Mouse (Mus musculus) lung, adult 2 months (tissue): ENCODE results near the gene Hacd4. TPM values are rescaled to one million over a fixed set of nuclear protein-coding genes. Genes with fewer than 3 reads are reported as not detected.
"Not testable (repeated sequence)": the region's sequence is repeated elsewhere in the genome, so short reads cannot be mapped to it uniquely, and the experiment has no call there.

Source experiments
- DNase-seq: peaks from one replicate; pipeline ENCODE4 v3.0.0; 2022
- H3K4me1 ChIP-seq: fragments of 200-500 bp; 2 replicates; pipeline ENCODE4 v1.6.1; 2011; ENCODE audit warnings: low read length; ENCODE audit not compliant: control insufficient read depth, insufficient read depth
- H3K4me3 ChIP-seq: fragments of 200-500 bp; replicated peaks from 2 replicates; pipeline ENCODE3; 2011; ENCODE audit warnings: low read depth, mild to moderate bottlenecking, control low read depth, low read length; ENCODE audit errors: extremely low read depth
- CTCF ChIP-seq: fragments of 200-500 bp; IDR thresholded peaks from 2 replicates; pipeline ENCODE4 v1.5.1; 2011; ENCODE audit warnings: mild to moderate bottlenecking, low read length, control low read depth; ENCODE audit not compliant: insufficient read depth
- POLR2A ChIP-seq: fragments of 200-500 bp; IDR thresholded peaks from 2 replicates; pipeline ENCODE4 v1.6.1; 2011; ENCODE audit warnings: low read depth, mild to moderate bottlenecking, control low read depth, low read length, borderline replicate concordance; ENCODE audit errors: extremely low read depth
- WGBS: fragments of 180-500 bp; shearing (Covaris S2); methylation state at CpG from one replicate; pipeline ENCODE4 v1.1.7; 2018; 5-methylcytosine and 5-hydroxymethylcytosine counted together
- polyA plus RNA-seq: library from polyadenylated mRNA; depleted of rRNA; stranded (reverse); fragments of >200 nt; gene quantifications from 2 replicates; pipeline ENCODE4 v1.2.3, GENCODE M21; 2012

Gene Hacd4
- polyA plus RNA-seq, 1 experiment, result 3.6 TPM

DNA sequence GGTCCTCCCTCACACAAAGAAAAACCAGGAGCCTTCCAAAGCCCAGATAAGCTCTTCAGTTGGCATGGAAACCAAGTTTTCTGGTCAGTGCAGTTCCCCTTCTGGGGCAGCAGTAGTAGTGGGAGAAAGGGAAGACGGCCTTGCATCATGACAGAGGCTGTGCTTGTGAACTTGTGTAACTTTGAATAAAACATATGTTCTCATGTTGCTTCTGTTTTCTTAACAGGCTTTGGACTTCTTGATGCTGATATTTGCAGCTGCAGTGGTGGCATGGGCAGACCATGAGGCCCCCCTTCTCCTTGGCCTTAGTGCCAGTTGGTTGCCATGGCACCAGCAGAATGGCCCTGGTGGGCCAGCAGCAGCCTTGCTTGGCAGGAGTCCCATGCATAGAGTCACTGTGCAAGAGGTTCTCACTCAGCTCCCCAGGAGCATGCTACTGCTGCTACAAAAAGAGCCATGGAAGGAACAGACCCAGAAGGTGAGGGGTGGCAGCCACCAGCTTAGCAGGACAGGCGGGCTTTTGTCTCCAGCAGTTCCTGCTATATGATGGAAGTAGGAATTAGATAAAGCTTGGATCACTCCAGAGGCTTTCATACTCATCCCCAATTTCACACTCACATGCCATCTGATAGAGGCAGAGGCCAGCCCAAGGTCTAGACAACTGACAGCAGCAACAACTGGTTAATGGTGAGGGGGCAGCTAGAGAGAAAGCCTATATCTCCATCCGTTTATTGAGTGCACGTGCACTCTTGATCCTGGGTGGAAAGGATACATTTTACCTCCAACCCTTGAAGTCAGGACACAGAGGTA, 31.6 kb downstream of the Hacd4 start:
- 82% methylated on average over 4 of the region's 4 CpGs for WGBS
- H3K4me1 ChIP-seq, result no peaks in the 10 kb centered on the region
- no peak for DNase-seq
- TF ChIP-seq CTCF (no peak), POLR2A (no peak)
- H3K4me3 ChIP-seq, result no peak overlapping the region

DNA sequence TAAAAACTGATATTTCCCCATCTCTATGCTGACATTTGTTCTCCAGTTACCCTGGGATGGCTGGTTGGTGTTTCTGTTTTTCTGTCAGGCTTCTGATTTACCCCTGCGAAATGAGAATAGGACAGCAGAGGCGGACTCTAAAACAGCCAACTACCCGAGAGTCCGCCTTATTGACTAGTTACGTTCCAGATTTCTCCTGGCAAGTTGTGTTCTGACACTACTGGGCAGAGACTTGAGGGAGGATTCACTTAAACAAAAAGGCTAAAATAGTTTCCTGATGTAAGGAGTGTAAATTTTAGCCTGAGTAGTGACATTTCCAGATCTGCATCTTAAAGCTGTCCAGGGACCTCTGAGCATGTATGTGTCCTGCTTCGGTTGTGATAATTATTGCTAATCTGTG, 35.8 kb downstream of the Hacd4 start:
- no peak for DNase-seq
- Histone ChIP-seq H3K4me1 (no peaks in the 10 kb centered on the region), H3K4me3 (no peak overlapping the region)
- TF ChIP-seq CTCF (no peak), POLR2A (no peak)
- WGBS, result 92% methylated on average over 6 of the region's 6 CpGs

DNA sequence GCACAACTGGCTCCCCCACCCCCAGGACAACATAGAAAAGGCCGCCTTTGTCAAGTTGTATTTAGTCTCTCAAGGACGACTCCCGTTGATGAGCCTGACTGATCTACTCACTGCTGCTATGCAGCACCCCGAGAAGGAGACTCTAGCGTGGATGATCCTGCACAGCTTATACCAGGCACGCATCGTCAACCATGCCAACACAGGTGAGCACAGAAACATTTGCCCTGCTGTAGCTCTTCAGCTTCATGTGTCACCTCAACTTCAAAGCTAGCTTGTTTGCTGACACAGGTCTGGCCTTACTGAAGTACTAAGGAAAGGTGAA, 37.8 kb downstream of the Hacd4 start:
- DNase-seq, result no peak
- no peak overlapping the region for H3K4me3 ChIP-seq
- H3K4me1 ChIP-seq, result no peaks in the 10 kb centered on the region
- no peak for TF ChIP-seq CTCF
- no peak for TF ChIP-seq POLR2A
- 89% methylated on average over 7 of the region's 7 CpGs for WGBS

DNA sequence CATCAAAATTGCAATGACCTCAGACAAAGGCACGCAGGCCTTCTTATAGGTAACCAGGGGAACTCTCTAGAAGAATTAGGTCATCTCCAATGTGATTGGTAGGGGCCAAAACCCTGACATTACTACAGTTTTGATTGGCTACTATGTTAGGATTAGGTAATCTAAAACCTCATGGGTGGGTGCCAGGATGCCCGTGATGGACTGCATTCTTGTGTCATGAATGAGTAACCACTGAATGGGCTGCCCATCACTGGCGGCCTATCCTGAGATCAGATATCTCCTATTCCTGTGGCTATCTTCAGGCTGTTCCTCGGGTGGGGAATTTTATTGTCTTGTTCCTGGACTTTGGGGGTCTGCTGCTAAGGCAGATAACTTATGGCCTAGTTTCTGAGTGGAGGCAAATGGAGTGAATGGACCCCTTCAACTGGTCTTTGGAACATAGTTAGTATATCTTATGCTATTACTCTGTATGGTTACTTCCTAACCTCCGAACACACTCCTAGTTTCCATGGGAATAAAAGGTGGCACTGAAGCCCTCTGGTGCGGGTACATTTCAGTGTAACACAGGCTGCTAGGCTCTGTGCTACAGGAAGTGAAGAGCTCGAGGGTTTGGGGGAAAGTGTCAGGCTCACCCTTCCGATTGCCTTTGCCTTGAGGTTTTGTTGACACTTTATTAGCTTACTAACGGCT, 38.3 kb downstream of the Hacd4 start:
- H3K4me3 ChIP-seq, result no peak overlapping the region
- 78% methylated on average over 9 of the region's 9 CpGs for WGBS
- no peaks in the 10 kb centered on the region for H3K4me1 ChIP-seq
- DNase-seq, result no peak
- TF ChIP-seq POLR2A (no peak), CTCF (no peak)

DNA sequence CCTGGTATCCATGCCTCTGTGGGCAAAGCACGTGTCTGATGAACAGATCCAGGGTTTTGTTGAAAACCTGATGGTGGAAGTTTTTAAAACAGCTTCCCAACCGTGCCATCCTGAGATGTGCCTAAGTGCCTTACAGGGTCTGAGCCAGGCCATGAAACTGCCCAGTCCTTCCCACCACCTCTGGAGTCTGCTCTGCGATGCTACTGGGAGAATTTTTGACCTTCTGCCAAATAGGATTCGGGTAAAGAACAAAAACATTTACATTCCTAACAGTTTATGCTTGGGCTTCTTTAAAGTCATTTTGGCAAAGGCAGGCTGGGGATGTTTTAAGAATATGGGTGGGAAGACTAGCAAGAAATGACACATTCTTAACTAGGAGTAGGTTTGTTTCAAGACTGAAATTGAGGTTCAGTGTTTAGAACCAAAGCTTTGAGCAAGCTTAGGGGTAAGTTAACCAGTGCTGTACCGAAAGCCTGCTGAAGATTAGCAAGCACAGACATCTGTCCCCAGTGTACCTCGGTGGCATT, 41.7 kb downstream of the Hacd4 start:
- DNase-seq, result no peak
- 54% methylated on average over 6 of the region's 6 CpGs for WGBS

DNA sequence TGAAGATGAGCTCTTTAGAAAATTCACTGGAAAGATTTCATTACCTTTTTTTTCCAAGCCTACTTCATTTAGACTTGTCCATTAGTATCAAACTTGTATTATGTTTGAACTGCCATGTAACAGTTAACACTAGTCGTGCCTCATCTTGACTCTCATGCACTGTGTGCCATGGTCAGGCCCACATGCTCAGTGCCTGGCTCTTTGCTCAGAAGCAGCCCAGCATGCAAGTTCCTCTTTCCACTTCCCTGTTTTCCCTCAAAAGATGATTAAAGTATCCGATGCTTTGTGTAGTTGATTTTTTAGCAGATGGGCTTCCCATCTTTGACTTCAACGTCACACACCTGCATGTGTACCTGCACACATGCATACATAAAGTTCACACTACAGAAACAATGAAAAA, 43.0 kb downstream of the Hacd4 start:
- Histone ChIP-seq H3K4me3 (no peak overlapping the region), H3K4me1 (no peaks in the 10 kb centered on the region)
- WGBS, result 78% methylated on average over 3 of the region's 3 CpGs
- no peak for DNase-seq
- no peak for TF ChIP-seq CTCF
- no peak for TF ChIP-seq POLR2A

More for the DNA sequence above, 41.7 kb downstream of the Hacd4 start:
- Histone ChIP-seq H3K4me3 (no peak overlapping the region), H3K4me1 (no peaks in the 10 kb centered on the region)
- TF ChIP-seq POLR2A, result no peak
- TF ChIP-seq CTCF, result no peak

DNA sequence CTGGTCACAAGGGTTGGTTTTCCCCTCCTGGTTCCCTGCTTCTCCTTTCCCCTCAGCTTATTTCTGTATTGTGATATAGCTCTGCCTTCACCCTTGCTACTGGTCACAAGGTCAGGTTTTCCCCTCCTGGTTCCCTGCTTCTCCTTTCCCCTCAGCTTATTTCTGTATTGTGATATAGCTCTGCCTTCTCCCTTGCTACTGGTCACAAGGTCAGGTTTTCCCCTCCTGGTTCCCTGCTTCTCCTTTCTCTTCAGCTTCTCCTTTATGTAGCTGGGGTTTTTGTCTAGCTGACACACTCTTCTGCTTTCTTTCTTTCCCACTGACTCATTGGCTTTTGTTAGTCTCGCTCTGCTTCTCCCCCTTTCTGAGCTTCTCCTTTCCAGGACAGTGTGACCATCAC, 48.1 kb downstream of the Hacd4 start:
- H3K4me1 ChIP-seq, H3K4me3 ChIP-seq, DNase-seq: not testable (repeated sequence)
- 88% methylated on average over 1 of the region's 1 CpGs for WGBS

DNA sequence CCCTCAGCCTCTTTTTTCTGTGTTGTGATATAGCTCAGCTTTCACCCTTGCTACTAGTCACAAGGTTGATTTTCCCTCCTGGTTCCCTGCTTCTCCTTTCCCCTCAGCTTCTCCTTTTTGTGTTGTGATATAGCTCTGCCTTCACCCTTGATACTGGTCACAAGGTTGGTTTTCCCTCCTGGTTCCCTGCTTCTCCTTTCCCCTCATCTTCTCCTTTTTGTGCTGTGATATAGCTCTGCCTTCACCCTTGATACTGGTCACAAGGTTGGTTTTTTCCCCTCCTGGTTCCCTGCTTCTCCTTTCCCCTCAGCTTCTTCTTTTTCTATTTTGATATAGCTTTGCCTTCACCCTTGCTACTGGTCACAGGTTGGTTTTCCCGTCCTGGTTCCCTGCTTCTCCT, 48.7 kb downstream of the Hacd4 start:
- Histone ChIP-seq H3K4me3 (no peak overlapping the region), H3K4me1 (no peaks in the 10 kb centered on the region)
- WGBS, result 64% methylated on average over 1 of the region's 1 CpGs
- TF ChIP-seq POLR2A (no peak), CTCF (no peak)
- no peak for DNase-seq

DNA sequence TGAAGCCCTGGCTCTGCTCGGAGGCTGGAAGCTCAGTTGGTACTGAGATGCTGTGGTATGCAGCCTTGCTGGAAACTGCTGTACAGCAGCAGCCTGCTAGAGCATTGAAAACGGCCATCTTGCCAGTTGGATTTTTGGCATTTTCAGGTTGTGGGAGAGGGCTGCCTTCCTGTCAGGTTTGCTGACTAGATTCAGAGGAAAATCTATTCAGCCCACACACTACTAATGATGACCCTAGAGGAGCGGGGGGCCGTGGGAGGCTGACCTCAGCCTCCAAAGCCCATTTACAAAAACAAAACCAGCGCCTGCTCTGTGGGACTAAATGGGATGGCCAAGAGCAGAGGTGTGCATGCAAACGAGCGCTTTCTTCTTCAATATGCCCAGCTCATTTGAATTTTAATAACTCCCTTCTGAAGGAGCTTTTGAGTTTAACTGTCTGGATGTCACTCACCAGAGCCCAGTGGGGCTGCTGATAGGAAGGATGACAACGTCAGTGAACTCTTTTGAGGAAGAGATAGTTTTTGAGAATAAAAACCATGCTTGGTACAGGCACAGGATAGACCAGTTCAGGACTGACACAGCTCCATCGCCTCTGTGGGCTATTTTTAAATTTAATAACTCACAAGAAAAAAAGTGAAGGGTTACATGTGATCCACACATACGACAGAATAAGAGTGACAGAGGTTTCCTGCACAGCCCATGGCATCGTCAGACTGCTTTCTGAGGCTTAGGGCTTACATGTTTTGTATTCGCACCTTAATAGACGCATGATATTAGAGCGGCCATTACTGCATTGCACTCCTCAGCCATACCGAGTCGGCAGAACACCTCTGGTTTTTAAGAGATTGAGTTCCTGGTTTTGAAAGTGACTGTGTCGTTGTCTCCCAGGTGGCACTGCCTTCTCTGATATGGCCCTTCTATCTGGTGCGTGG, 66.2 kb downstream of the Hacd4 start:
- Histone ChIP-seq H3K4me1 (no peaks in the 10 kb centered on the region), H3K4me3 (no peak overlapping the region)
- WGBS, result 86% methylated on average over 18 of the region's 18 CpGs
- TF ChIP-seq POLR2A (no peak), CTCF (no peak)
- DNase-seq, result no peak
